9 mouse cellular contexts compared by ENCODE assay signal in genomic region chr13:59365460-59365859, GRCm38 (mm10).
DNase-seq lines count a peak whose midpoint lies in the region; TF ChIP-seq lines count a peak whose summit lies in the region.
"Had no signal": no experiment of that assay in that cellular context is flagged by ENCODE, and none has a peak within 500 bp of the region (broad histone marks: within the 10 kb centered on the region; RNA-seq: fewer than 3 reads in every experiment).

No protein-coding gene starts in this region.

- no peaks in the 10 kb centered on the region for H3K27me3 ChIP-seq in liver, adult 2 months (ENCODE audit: control insufficient read depth, insufficient read depth, low read length)

- H3K4me1 ChIP-seq in liver, adult 2 months (ENCODE audit: control insufficient read depth, insufficient read depth, low read length) = no peaks in the 10 kb centered on the region

- 45% methylated on average over 5 of the region's 5 CpGs for WGBS in liver, adult 2 months

- no peaks in the 10 kb centered on the region for H3K36me3 ChIP-seq in liver, adult 2 months (ENCODE audit: control insufficient read depth, insufficient read depth, low read length)

- H3K9ac ChIP-seq in liver, adult 2 months (ENCODE audit: low read depth, low read length) = no peak overlapping the region

- DNase-seq in 416B (ENCODE audit: low read depth) (peak; percentile 65), WW6 (ENCODE audit: low read depth, low spot score) (peak; percentile 66)
- peak; percentile 84 to 90 for DNase-seq in cerebellum, postnatal 25 days
- peak; percentile 48 for DNase-seq in gastrocnemius, adult 18-20 months (ENCODE audit: low spot score)
- DNase-seq in kidney, postnatal 10 days = peak; percentile 86
- DNase-seq in liver, adult 2 months (ENCODE audit: extremely low read depth, low read depth, low spot score) = peak; percentile 37
- DNase-seq in ovary, postnatal 36 days (ENCODE audit: low spot score) = peak; percentile 73
- peak; percentile 73 for DNase-seq in urinary bladder, postnatal 14 days (ENCODE audit: low spot score)

- peak; percentile 59; the same call in 1 of the 2 replicates for TF ChIP-seq CTCF in liver, adult 2 months (IDR thresholded peaks at IDR 0.05; ENCODE audit: low read depth, low read length)

- no peak overlapping the region for H3K27ac ChIP-seq in liver, adult 2 months (replicated peaks; ENCODE audit: insufficient read depth, low read depth, low read length)

- no peak overlapping the region for H3K4me3 ChIP-seq in liver, adult 2 months (ENCODE audit: insufficient read depth, low read depth, low read length)
- H3K4me3 ChIP-seq: erythroblast, embryonic 14.5 days had no signal

- H3K79me2 ChIP-seq in liver, adult 2 months (ENCODE audit: control insufficient read depth, insufficient read depth, low read length) = no peaks in the 10 kb centered on the region

- TF ChIP-seq POLR2A in liver, adult 2 months (IDR thresholded peaks at IDR 0.05; ENCODE audit: extremely low read depth, insufficient read depth, low read length) = no peak

Comparison
In these comparisons a context has a peak if more than half of its experiments do, and no peak if none do; other contexts are left out.
1. DNase-seq: peak in every context shown above with its lines; median percentile 87 in cerebellum, postnatal 25 days; 86 in kidney, postnatal 10 days; 73 in ovary, postnatal 36 days; 73 in urinary bladder, postnatal 14 days; 66 in WW6; 65 in 416B; 48 in gastrocnemius, adult 18-20 months; 37 in liver, adult 2 months.